Mouse (Mus musculus) E14TG2a.4 (cell line): ENCODE measurements around the gene Fthl17d.
"Not testable (repeated sequence)": the region's sequence is repeated elsewhere in the genome, so short reads cannot be mapped to it uniquely, and the experiment has no call there.

Experiments used
- H3K27me3 ChIP-seq: 2 replicates; pipeline ENCODE4 v1.6.1; 2014; ENCODE audit warnings: low read length, control low read depth; ENCODE audit not compliant: insufficient read depth
- H3K36me3 ChIP-seq: 2 replicates; pipeline ENCODE4 v1.6.1; 2014; ENCODE audit warnings: low read length, control low read depth; ENCODE audit not compliant: insufficient read depth
- H3K4me1 ChIP-seq: replicated peaks from 2 replicates; pipeline ENCODE4 v1.6.1; 2014; ENCODE audit warnings: low read depth, low read length, control low read depth
- H3K4me3 ChIP-seq: replicated peaks from 2 replicates; pipeline ENCODE4 v1.5.1; 2014; ENCODE audit warnings: mild to moderate bottlenecking, low read length
- H3K9me3 ChIP-seq: 2 replicates; pipeline ENCODE4 v1.6.1; 2014; ENCODE audit warnings: low read length, control low read depth
- CTCF ChIP-seq: conservative IDR thresholded peaks from 2 replicates; pipeline ENCODE4 v1.5.1; 2014; ENCODE audit warnings: low read length
- NANOG ChIP-seq: IDR thresholded peaks from 2 replicates; pipeline ENCODE4 v1.6.1; 2014; ENCODE audit warnings: borderline replicate concordance, low read length, mixed read lengths
- POU5F1 ChIP-seq: IDR thresholded peaks from 2 replicates; pipeline ENCODE4 v1.6.1; 2014; ENCODE audit warnings: low read length, borderline replicate concordance

The Fthl17d gene

DNA sequence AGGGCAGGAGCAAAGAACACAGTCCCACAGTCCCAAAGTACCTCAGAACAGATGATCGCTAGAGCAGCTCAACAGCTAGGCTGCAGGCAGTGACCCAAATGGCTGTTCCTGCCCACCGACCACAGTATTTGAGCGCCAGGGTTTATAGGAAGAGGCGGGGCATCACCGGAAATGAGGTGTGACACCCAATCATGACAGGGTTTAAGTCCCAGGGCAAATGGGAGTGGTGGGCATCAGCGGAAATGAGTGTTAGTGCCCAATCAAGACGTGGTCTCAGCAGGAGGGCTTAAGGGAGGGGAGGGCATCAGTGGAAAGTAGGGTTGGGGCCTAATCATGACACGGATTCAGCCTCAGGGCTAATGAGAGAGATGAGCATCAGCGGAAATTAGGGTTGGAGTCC, at the start of gene Fthl17d:
Gene Fthl17d, minus strand, starts transcription at position 101 of the 400 bp plus-strand sequence.
- H3K9me3 ChIP-seq, H3K27me3 ChIP-seq, H3K4me1 ChIP-seq, H3K36me3 ChIP-seq, H3K4me3 ChIP-seq: not testable (repeated sequence)

DNA sequence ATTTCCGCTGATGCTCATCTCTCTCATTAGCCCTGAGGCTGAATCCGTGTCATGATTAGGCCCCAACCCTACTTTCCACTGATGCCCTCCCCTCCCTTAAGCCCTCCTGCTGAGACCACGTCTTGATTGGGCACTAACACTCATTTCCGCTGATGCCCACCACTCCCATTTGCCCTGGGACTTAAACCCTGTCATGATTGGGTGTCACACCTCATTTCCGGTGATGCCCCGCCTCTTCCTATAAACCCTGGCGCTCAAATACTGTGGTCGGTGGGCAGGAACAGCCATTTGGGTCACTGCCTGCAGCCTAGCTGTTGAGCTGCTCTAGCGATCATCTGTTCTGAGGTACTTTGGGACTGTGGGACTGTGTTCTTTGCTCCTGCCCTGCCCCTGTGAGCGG, 46.6 kb upstream of the Fthl17d start, which contains the start of gene Fthl17e:
Gene Fthl17e, plus strand, starts transcription at position 301 of the 400 bp plus-strand sequence.
- H3K27me3 ChIP-seq, H3K4me1 ChIP-seq, H3K36me3 ChIP-seq, H3K4me3 ChIP-seq, H3K9me3 ChIP-seq: not testable (repeated sequence)

DNA sequence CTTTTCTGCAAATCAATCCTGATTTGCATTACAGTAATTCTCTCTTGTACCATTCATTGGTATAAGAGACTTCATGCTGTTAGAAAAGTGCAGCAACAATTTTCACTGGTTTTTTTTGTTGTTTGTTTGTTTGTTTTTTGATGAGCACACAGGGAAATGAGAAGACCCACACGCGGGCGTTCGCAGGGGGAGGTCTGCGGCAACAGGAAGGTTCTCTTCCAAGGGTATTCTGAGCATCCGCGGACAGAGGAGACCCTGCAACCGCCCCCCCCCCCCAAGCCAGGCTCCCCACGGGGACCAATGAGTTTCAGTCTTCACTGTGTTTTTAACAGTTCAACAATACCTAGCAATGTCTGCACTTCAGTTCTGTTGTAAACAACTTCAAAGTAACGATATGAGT, 32.9 kb upstream of the Fthl17d start:
- TF ChIP-seq NANOG (no peak), POU5F1 (no peak), CTCF (no peak)
- Histone ChIP-seq H3K4me1 (no peaks in the 10 kb centered on the region), H3K27me3 (no peaks in the 10 kb centered on the region), H3K9me3 (no peaks in the 10 kb centered on the region), H3K4me3 (no peak overlapping the region), H3K36me3 (no peaks in the 10 kb centered on the region)

DNA sequence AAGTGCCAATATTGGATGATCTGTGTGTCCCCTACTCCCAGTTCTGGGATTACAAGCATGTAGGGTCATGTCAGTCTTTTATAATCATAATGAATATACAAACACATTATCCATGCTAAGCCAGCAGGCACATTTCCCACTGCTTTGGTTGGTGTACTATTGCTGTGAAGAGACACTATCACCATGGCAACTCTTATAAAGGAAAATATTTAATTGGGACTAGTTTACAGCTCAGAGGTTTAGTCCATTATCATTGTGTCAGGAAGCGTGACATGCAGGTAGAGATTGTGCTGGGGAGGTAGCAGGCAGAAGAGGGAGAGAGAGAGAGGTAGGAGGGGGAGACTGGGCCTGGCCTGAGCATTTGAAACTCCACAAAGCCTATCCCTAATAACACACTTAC, 29.5 kb upstream of the Fthl17d start:
- Histone ChIP-seq H3K27me3 (no peaks in the 10 kb centered on the region), H3K4me3 (no peak overlapping the region), H3K9me3 (no peaks in the 10 kb centered on the region), H3K36me3 (no peaks in the 10 kb centered on the region), H3K4me1 (no peaks in the 10 kb centered on the region)
- TF ChIP-seq NANOG, result no peak

DNA sequence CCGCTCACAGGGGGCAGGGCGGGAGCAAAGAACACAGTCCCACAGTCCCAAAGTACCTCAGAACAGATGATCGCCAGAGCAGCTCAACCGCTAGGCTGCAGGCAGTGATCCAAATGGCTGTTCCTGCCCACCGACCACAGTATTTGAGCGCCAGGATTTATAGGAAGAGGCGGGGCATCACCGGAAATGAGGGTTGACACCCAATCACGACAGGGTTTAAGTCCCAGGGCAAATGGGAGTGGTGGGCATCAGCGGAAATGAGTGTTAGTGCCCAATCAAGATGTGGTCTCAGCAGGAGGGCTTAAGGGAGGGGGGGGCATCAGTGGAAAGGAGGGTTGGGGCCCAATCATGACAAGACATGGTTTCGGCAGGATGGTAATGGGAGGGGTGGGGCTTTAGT, 10.1 kb downstream of the Fthl17d start, which contains the start of gene Fthl17c:
Gene Fthl17c, minus strand, starts transcription at position 101 of the 400 bp plus-strand sequence.
- not testable (repeated sequence) for H3K4me1 ChIP-seq, H3K9me3 ChIP-seq, H3K27me3 ChIP-seq, H3K4me3 ChIP-seq, H3K36me3 ChIP-seq

DNA sequence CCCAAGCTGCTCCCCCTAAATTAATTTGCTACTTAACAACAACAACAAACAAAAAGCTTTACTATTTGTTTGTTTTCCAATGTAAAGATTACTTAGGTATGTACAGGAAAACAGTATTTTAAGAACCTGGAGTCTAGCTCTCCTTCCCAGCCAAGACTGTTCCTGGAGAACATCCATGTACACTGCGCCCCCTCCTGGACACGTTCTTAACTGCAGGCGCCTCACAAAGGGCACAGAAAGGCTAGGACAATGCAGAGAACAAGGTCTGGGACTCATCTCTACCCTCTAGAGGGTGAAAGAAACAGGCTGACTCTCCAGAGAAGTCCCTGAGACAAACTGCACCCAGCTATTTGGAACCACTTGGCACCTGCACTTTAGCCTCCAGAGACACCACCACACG, 21.9 kb downstream of the Fthl17d start:
- H3K36me3 ChIP-seq, H3K4me3 ChIP-seq, H3K27me3 ChIP-seq, H3K4me1 ChIP-seq: not testable (repeated sequence)
- 0 out of 2 replicates have a peak, but pooled peaks have one; percentile 12 for TF ChIP-seq CTCF
- peaks cover 12% of the 10 kb centered on the region; the same call in 1 of the 2 replicates for H3K9me3 ChIP-seq

DNA sequence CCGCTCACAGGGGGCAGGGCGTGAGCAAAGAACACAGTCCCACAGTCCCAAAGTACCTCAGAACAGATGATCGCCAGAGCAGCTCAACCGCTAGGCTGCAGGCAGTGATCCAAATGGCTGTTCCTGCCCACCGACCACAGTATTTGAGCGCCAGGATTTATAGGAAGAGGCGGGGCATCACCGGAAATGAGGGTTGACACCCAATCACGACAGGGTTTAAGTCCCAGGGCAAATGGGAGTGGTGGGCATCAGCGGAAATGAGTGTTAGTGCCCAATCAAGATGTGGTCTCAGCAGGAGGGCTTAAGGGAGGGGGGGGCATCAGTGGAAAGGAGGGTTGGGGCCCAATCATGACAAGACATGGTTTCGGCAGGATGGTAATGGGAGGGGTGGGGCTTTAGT, 23.7 kb downstream of the Fthl17d start, which contains the start of gene Fthl17b:
Gene Fthl17b, minus strand, starts transcription at position 101 of the 400 bp plus-strand sequence.
- H3K4me1 ChIP-seq, H3K9me3 ChIP-seq, H3K4me3 ChIP-seq, H3K36me3 ChIP-seq, H3K27me3 ChIP-seq: not testable (repeated sequence)

DNA sequence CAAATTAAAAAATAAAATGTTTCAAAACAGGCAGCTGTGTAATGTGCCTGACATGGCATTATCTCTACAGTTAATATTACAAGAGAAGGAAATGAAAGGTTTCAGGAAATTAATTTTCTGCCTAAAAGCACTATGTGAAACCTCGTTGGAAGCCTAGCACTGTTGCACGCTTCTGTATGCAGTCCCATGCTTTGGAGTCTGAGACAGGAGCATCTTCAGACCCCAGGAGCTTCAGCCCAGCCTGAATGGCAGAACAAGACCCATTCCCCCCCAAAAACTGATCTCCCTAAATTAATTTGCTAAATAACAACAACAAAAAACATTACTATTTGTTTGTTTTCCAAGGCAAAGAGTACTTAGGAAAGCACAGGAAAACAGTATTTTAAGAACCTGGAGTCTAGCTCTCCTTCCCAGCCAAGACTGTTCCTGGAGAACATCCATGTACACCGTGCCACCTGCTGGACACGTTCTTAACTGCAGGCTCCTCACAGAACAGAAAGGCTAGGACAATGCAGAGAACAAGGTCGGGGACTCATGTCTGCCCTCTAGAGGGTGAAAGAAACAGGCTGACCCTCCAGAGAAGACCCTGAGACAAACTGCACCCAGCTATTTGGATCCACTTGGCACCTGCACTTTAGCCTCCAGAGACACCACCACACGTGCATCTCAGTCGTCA, 38.3 kb downstream of the Fthl17d start:
- H3K27me3 ChIP-seq, H3K36me3 ChIP-seq, H3K4me3 ChIP-seq, H3K4me1 ChIP-seq, H3K9me3 ChIP-seq: not testable (repeated sequence)
- peak; percentile 49 for TF ChIP-seq CTCF

DNA sequence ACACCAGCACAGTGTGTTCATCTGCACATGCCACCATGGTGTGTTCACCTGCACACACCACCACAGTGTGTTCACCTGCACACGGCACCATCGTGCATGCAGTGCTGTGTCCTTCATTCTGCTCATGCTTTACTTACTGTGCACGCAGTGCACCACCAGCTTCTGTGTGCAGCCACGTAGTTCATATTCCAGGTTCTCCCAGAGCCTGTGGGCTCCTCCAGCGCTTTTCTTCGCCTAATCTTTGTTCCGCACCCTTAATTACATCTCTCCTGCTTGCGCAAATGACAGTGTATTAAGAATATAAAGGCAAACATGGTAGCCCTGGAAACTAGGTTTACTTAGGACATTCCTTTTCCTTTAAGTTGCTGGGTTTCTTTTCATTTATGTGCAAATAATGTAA, 42.5 kb downstream of the Fthl17d start:
- no peak for TF ChIP-seq POU5F1
- no peak for TF ChIP-seq NANOG
- TF ChIP-seq CTCF, result no peak
- H3K27me3 ChIP-seq, result no peaks in the 10 kb centered on the region

More for the DNA sequence above, 42.5 kb downstream of the Fthl17d start:
- Histone ChIP-seq H3K36me3 (no peaks in the 10 kb centered on the region), H3K9me3 (no peaks in the 10 kb centered on the region), H3K4me3 (no peak overlapping the region), H3K4me1 (no peaks in the 10 kb centered on the region)
